Mouse (Mus musculus) lung, postnatal 10 days (tissue): Measurements from ENCODE around the gene Itih5.

Experiments used
- DNase-seq: peaks from one replicate; pipeline ENCODE4 v3.0.0; 2021

Gene Itih5

DNA sequence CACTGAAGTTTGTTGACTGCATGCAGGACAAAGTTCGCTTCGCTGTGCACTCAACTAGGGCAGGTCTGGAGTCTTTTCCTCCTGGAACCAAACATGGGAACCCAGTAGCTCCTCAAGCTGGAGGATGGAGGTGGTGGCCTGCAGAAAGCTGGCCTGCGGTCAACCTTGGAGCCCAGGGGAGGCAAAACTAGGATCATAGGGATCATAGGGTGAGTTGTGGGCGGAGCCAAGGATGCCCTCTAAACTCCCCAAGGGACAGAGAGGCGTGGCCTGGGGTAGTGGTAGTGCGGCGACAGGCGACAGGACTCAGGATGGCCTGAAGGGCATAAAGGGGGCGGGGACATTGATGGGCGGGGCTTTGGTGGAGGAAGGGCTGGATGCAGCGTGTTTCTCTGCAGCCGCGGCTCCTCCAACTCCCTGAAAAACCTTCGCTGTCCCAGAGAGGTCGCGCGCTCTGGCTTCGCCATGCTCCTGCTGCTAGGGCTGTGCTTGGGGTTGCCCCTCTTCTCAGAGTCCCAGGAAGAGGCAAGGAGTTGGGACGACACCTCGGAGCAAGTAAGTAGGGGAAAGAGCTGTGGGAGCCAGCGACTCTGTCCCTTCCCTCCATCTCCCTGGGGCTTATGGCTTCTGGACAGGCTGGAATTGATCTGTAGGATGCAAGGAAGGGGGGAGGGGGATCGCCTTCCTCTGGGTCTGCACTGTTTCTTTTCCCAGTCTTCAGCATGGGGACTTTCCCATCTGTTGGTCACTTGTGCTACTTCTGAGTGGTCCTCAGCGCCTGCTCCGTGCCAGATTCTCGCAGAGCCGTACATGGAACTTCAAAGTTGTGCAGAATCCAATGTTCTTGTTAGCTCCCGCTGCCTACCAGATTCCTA, at the start of gene Itih5:
Gene Itih5, plus strand, starts transcription at position 371 of the 875 bp plus-strand sequence.
- peak; percentile 67 for DNase-seq

DNA sequence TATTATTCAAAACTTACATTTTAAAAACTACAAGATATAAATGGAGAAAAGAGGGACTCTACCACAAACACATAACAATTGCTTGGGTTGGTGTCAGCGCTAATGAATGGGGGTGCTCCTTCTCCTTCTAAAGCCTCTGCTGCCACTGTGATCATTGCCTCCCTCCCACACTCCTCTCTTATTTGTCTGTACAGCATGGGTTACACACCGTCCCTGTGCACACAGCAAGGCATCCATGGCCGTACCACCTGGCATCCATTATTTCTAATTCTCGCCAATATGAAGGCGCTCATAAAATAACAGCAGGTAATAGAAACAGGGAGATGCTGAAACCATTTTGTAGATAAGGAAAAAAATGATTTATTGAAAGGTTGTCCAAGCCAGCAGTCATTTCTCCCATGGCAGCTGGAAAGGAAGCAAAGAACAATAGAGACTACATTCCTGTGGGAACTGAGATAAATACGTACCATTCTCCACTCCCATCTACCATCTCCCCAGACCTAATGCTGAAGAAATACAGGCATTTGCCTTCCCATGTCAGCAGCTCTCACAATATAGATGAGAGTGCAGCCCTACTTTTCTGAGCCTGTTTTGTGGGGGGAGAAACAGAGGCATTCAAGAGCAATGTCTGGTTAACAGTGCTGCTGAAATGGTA, 44.7 kb upstream of the Itih5 start:
- DNase-seq: no peak

DNA sequence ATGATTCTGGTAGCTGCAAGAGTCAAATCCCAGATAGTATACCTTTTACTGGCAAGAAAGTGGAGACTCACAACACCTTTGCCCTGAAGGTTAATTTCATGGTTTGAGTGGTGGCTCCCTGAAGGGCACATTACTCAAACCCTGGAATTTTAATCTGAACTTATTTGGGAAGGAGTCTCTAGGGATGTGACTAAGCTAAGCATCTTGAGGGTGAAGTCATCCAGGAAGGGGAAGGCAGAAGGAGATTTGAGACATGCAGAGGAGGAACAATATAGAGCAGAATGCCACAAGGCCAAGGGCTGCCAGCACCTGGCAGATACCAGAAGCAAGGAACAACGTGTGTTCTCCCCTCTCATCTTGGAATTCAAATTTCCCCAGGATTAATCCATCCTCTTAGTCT, 34.6 kb upstream of the Itih5 start:
- no peak for DNase-seq

- no peak for DNase-seq
Measured at GRCm38 (mm10) chr2:10119276-10119675, 34.1 kb upstream of the Itih5 start.

DNA sequence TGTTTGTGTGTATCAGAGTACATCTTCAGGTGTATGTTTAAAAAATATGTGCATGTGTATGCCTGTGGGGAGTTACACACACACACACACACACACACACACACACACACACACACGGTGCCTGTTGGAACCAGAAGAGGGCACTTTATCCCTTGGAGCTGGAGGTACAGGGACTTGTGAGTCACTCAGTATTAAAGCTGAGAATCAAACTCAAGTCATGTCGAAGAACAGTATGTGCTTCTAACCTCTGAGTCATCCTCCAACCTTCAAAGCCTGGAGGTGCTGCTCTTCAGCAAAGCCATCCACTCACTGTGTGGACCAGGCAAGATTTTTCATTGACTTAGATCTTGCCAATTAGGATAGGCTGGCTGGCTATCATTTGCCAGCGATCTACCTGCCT, 31.5 kb upstream of the Itih5 start:
- no peak for DNase-seq

DNA sequence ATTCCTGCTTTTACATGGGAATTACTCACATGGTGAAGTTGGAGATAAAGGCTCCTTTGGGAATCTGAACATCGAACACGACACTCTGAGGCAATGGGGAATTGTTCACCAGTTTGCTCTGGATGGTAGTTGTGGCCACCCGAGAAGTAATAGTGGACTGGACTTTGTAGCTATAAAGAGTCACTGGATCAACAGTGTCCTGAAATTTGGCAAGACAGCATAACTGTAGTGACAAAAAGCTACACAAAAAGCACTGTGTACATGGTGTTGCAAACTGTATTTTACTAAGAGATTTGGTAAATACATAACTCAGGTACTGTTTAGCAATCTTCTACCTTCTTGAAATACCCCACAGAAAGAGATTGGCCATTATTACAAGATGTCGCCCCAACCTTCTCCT, 27.2 kb upstream of the Itih5 start:
- no peak for DNase-seq

- no peak for DNase-seq
Measured at GRCm38 (mm10) chr2:10127471-10127870, 25.9 kb upstream of the Itih5 start.

DNA sequence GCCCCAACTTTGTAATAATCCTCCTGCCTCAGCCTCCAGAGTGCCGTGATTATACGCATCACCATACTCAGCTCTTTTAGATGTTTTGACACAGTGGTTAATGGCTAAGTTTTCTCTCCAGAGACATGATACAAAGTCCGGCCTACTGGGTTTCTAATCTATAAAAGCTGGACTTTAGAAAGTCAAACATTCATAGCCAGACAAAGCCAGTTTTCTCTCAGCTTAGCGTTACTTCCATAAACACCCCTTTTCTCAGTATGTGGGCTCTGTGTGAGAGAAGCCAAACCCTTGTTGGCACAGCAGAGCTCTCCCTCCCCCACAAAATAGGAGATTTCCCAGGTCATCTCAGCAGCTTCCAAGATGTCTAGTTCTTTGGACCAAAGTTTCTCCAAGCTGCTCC, 24.8 kb upstream of the Itih5 start:
- DNase-seq: no peak

GRCm38 (mm10) chr2:10130341-10130990, 22.9 kb upstream of the Itih5 start:
- no peak for DNase-seq

DNA sequence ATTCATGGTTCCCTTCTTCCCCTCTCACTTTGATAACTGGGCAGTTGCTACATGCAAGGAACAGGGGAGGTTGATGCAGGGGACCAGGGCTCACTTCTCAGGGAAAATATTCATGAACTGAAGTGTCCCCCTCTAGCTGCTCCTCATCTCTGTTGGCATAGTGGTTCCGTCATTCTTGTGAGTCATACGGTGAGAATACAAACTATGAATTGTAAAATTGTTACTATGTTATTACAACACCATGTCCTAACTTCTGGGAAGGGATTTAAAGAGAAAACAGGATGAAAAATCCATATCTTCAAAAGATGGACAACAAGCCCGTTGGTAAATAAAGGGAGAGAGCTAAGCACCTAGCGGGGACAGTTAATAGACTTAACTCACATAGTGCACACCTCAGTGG, 22.1 kb upstream of the Itih5 start, which contains the start of gene Itih2:
Gene Itih2, minus strand, starts transcription at position 101 of the 400 bp plus-strand sequence.
- no peak for DNase-seq

- DNase-seq: no peak
Measured at GRCm38 (mm10) chr2:10132128-10132527, 21.2 kb upstream of the Itih5 start.

DNA sequence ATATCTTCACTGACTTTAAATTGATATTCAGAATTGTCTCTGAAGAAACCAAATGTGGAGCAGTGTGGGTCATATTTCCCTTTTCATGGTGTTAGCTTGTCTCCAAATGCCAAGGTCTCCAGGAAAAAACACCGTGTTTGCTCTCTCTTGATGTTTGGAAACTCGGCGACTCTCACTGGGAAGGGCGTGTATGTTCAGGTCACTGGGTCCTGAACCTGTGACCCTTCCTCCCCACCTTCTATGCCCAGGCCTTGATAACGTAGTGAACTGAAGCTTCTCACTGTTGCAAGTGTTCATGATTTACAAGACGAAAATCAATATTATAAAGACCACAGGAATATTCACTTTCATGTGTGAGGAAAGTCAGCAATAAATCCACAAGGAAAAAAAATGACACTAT, 19.4 kb upstream of the Itih5 start:
- DNase-seq: no peak

DNA sequence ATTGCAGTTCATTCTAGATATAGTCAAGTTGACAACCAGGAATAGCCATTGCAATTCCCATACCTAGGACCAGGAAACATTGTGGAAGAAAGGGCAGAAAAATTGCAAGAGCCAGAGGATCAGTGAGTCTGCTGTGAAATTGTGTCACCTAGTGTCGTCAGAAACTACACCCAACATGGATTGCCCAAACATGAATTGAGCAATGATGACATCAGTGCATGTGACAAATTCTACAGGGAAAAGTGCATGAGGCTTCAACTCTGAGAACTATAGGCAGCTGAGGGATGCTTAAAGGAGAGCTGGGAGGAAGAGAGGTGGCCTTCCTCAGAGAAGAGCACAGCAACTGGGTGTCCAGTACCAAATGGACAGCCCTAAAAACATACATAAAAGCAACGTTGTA, 16.1 kb upstream of the Itih5 start:
- no peak for DNase-seq

GRCm38 (mm10) chr2:10140456-10140855, 12.9 kb upstream of the Itih5 start:
- no peak for DNase-seq

DNA sequence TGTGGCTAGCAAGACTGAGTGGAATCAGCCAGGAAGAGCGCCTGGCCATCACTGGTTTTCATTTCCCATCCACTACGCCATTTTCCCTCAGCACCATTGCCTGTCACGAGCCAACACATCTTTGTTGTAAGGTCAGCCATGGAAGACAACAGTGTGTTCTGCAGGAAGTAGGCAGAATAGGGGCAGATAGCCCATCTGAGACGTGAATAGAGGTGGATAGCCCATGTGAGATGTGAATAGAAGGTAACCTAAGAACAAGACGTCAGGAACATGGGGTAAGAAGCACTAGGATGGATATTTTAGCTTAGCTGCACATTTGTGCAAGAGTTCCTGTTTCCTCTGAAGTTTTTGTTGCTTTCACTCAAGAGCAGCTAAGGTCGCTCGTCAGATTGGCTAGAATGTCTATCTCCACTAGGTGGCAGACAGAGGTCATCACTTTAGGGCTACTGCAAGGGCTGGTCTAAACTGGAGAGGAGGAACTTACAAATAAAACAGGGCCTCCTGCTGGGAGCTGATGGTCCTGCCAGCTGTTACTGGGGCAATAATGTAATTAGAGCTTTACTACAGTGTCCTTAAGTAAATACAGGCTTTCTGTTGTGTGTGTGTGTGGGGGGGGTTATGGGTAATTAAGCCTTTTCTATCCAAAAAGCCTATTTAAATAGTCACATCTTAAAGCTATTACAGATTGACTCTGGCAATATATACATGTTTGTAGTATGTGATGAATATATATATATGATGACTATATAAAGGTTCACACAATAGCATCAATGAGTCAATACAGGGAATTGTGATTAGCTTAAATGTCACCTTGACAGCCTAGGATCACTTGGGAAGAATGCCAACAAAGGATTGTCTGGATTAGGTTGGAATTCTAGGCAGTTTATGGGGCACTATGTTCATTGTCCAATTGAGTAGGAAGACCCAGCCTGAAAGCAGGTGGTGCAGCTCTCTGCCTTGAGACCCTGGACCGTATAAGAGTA, 10.6 kb upstream of the Itih5 start:
- DNase-seq: peak; percentile 89

GRCm38 (mm10) chr2:10145514-10145913, 7.9 kb upstream of the Itih5 start:
- DNase-seq: no peak

DNA sequence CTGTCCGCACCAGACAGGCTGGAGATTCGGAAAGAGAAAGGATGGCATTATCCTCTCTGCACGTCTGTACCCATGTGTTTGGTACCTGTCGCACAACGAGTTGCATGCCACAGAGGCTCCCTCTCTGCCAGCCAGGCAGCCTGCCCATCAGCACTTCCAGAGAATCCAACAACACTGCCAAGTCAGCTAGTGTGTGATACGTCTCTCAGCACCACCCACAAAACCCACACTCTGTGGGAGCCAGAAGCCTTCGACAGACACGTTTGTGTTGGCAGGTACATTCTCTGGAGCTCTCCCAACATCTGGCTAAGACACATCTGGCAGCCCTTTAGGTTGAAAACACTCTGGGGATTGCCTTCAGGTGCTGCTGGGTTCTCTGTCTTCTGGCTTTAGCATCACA, 6.2 kb upstream of the Itih5 start:
- DNase-seq: no peak

DNA sequence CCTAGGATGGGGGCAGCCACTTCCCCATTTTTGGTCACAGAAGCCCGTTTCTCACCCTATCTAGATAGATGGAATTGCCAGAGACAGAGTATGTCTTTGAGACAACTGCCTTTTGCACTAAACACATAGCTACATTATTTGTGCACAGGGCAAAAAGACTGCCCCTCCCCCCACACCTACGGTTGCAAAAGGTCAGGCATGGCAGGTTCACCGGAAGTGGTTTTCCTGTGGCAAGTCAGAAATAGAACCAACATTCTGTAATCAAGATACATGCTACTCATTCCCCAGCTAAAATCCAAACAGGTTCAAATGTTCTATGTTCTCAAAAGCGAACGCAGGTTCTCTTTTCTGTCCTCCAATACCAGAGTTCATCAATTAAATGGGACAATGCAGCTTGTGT, 781 bp upstream of the Itih5 start:
- no peak for DNase-seq

GRCm38 (mm10) chr2:10157184-10157583, 3.8 kb downstream of the Itih5 start:
- DNase-seq: no peak

- no peak for DNase-seq
Measured at GRCm38 (mm10) chr2:10162011-10162410, 8.6 kb downstream of the Itih5 start.

DNA sequence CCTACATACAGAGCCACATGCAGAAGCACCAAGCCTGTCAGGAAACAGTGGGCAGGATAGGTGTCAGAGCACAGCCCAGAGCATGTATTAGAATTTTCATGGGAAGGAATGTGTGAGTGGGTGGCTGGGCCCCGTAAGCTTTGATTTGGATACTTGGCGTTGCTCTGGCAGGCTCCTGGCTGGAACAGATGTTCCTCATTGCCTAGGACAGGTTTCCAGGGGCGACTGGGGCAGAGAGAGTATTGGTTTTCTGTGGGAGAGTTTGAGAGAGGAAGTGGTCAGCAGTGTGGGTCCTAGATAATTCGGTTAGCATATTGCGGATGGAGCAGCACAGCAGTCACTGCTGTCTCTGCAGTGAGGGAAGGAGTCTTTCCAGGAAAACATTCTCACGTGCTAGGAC, 13.3 kb downstream of the Itih5 start:
- no peak for DNase-seq

DNA sequence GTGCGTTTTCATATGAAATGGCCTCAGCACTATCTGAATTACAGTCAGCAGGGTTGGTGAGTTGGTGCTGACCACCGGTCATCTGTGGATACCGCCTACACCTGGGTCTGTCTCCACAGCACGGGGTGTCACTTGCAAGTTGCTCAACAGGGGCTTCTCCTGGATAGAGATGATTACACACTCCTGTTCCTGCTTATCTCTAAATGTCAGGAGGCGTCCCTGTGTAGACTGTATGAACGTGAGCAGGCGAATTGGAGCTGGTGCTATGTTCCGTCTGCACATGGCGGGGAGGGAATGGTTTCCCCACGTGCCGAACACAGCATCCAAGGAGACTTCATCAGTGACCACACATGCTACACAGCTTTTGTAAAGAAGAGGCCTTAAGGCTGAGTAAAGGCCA, 13.9 kb downstream of the Itih5 start:
- no peak for DNase-seq

GRCm38 (mm10) chr2:10168016-10168415, 14.6 kb downstream of the Itih5 start:
- no peak for DNase-seq
